Mouse (Mus musculus) spleen, adult 2 months (tissue): ENCODE measurements around the gene Atl1. TPM values are rescaled to one million over a fixed set of nuclear protein-coding genes. Genes with fewer than 3 reads are reported as not detected.

ENCODE experiments used
- DNase-seq, 2 experiments: peaks; one replicate each; pipeline versions ENCODE4 v3.0.0 to v3.0.0-alpha.2; 2012 to 2021; ENCODE audit warnings: low spot score in 2 of 2, low read depth in 1 of 2
- H3K27ac ChIP-seq: fragments of 200-500 bp; 2 replicates; pipeline ENCODE4 v1.5.1; 2012; ENCODE audit warnings: low read length, inconsistent platforms; ENCODE audit not compliant: insufficient read depth
- H3K27me3 ChIP-seq: fragments of 200-500 bp; 2 replicates; pipeline ENCODE4 v1.6.1; 2012; ENCODE audit warnings: mild to moderate bottlenecking, moderate library complexity, low read length, inconsistent platforms; ENCODE audit not compliant: control insufficient read depth, insufficient read depth
- H3K36me3 ChIP-seq: fragments of 200-500 bp; 2 replicates; pipeline ENCODE4 v1.6.1; 2012; ENCODE audit warnings: mild to moderate bottlenecking, low read length, inconsistent platforms; ENCODE audit not compliant: control insufficient read depth, insufficient read depth
- H3K4me1 ChIP-seq: fragments of 200-500 bp; 2 replicates; pipeline ENCODE4 v1.6.1; 2011; ENCODE audit warnings: inconsistent platforms; ENCODE audit not compliant: control insufficient read depth, insufficient read depth, insufficient read length
- H3K4me3 ChIP-seq: fragments of 200-500 bp; 2 replicates; pipeline ENCODE4 v1.5.1; 2011; ENCODE audit warnings: mild to moderate bottlenecking, inconsistent platforms; ENCODE audit not compliant: insufficient read depth, insufficient read length; ENCODE audit errors: extremely low read depth
- CTCF ChIP-seq: fragments of 200-500 bp; IDR thresholded peaks from 2 replicates; pipeline ENCODE4 v1.5.1; 2011; ENCODE audit warnings: mild to moderate bottlenecking, inconsistent platforms; ENCODE audit not compliant: insufficient read depth, insufficient read length, insufficient replicate concordance; ENCODE audit errors: extremely low read depth
- POLR2A ChIP-seq: fragments of 200-500 bp; IDR thresholded peaks from 2 replicates; pipeline ENCODE4 v1.6.1; 2011; ENCODE audit warnings: low read depth, low read length, inconsistent platforms
- WGBS: fragments of 180-500 bp; shearing (Covaris S2); methylation state at CpG from one replicate; pipeline ENCODE4 v1.1.7; 2018; 5-methylcytosine and 5-hydroxymethylcytosine counted together
- polyA plus RNA-seq: library from polyadenylated mRNA; depleted of rRNA; stranded (reverse); fragments of >200 nt; gene quantifications from 2 replicates; pipeline ENCODE4 v1.2.3, GENCODE M21; 2012

Atl1 gene
- polyA plus RNA-seq, 1 experiment, result 0.78 TPM

DNA sequence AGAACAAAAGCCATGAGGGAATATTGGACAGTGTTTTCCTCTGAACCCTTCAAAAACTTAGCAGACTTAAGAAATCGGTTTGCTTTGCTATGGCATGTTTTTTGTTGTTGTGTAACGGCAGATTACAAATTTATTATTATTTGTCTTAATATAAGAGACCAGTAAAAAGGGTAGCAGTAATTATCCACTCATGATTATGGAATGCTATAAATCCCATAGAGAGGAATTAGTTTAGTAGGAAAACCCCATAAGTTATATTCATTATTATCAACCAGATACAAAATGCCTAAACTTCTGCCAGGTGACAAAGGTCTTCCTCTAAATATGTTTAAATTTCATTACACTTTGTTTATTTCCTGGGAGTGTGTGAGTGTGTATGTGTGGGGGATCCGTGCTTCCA, 693 bp upstream of the Atl1 start:
- DNase-seq, result no peak
- peaks cover 16% of the 10 kb centered on the region for H3K4me1 ChIP-seq
- WGBS, result 78% methylated on average over 3 of the region's 3 CpGs
- peak overlapping the region; percentile 76 for H3K4me3 ChIP-seq
- H3K27me3 ChIP-seq, result no peaks in the 10 kb centered on the region
- no peaks in the 10 kb centered on the region for H3K36me3 ChIP-seq
- H3K27ac ChIP-seq, result no peak overlapping the region
- TF ChIP-seq POLR2A, result no peak
- no peak for TF ChIP-seq CTCF

DNA sequence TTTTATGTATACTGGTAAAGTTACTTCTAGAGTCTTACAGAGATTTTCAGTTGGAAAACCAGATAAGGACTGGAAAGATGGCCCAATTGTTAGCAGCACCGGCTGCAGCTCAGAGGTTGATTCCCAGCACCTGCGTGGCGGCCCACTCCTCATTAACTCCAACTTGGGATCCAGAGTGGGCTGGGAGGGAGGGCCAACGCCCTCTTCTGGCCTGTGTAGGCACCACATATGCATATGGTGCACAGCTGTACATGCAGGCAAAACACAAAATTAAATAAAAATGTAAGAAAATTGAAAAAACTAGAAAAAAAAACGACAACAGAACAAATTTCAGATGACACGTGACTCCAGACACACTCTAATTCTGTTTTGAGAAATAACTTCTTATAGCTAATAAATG, 1.5 kb downstream of the Atl1 start:
- no peaks in the 10 kb centered on the region for H3K27me3 ChIP-seq
- peaks cover 10% of the 10 kb centered on the region; the same call in 1 of the 2 replicates for H3K4me1 ChIP-seq
- 76% methylated on average over 6 of the region's 6 CpGs for WGBS
- H3K4me3 ChIP-seq, result no peak overlapping the region
- no peak for TF ChIP-seq CTCF
- TF ChIP-seq POLR2A, result no peak
- no peak for DNase-seq
- no peaks in the 10 kb centered on the region for H3K36me3 ChIP-seq
- H3K27ac ChIP-seq, result no peak overlapping the region

DNA sequence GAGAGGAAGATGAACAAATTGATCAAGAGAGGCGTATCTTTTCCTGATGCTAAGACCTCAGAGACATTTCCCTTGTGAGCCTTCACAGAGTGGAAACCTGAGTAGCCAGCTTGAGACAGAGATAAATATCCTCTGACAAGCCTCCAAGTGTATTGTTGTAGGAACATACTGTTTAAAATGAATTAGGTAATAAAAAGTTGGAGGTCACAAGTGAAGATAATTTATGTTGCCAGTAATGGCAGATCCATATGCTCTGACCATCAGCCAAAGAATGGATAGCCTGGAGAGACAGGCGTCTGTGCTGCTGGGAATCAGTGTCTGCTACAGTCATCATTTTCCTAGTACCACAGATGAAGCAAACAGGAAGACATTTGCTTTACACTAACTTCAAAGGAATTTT, 2.6 kb downstream of the Atl1 start:
- peaks cover 10% of the 10 kb centered on the region; the same call in 1 of the 2 replicates for H3K4me1 ChIP-seq
- no peak for TF ChIP-seq CTCF
- no peak for TF ChIP-seq POLR2A
- no peak overlapping the region for H3K4me3 ChIP-seq
- no peak for DNase-seq
- H3K27me3 ChIP-seq, result no peaks in the 10 kb centered on the region
- 73% methylated on average over 2 of the region's 2 CpGs for WGBS
- no peak overlapping the region for H3K27ac ChIP-seq
- H3K36me3 ChIP-seq, result no peaks in the 10 kb centered on the region

DNA sequence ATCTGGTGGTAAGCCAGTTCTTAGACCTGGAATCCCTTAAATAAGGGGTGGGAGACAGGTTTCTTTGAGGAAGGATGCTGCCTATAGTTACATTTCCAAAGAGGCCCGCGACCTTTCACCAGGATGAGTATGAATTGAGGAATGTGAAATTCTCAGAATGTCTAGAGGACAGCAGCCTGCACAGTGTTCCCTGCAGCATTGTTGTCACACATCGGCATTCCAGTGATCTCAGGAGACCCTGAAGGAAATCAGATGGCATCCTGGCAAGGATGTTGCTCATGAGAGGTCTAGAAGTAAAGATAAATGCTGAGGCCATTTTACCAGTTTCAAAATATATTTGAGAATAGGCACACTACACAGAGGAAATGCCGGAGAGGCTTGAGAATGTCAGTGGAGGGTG, 5.7 kb downstream of the Atl1 start:
- TF ChIP-seq POLR2A (no peak), CTCF (no peak)
- 91% methylated on average over 4 of the region's 4 CpGs for WGBS
- Histone ChIP-seq H3K36me3 (no peaks in the 10 kb centered on the region), H3K27ac (no peak overlapping the region), H3K4me3 (no peak overlapping the region), H3K27me3 (no peaks in the 10 kb centered on the region), H3K4me1 (no peaks in the 10 kb centered on the region)
- no peak for DNase-seq

DNA sequence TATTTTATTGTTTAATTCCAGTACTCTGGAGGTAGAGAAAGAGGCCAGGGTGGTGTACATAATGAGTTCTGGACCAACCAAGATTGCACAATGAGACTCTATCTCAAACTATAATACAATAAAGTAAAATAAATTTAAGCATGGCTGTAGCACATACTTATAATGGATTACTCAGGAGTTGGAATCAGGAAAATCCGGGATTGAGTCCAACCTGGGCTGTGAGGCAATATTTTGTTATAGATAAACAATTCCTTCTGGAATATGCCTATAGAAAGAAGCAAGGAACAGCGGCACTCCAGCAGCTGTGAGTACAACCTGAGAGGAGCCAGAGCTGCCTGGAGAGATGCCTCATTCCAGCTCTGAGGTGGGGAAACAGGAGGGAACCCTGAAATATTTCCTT, 12.6 kb downstream of the Atl1 start:
- 79% methylated on average over 2 of the region's 2 CpGs for WGBS
- DNase-seq, result no peak
- Histone ChIP-seq H3K4me3 (no peak overlapping the region), H3K27me3 (no peaks in the 10 kb centered on the region), H3K36me3 (no peaks in the 10 kb centered on the region), H3K4me1 (no peaks in the 10 kb centered on the region), H3K27ac (no peak overlapping the region)
- TF ChIP-seq POLR2A (no peak), CTCF (no peak)

DNA sequence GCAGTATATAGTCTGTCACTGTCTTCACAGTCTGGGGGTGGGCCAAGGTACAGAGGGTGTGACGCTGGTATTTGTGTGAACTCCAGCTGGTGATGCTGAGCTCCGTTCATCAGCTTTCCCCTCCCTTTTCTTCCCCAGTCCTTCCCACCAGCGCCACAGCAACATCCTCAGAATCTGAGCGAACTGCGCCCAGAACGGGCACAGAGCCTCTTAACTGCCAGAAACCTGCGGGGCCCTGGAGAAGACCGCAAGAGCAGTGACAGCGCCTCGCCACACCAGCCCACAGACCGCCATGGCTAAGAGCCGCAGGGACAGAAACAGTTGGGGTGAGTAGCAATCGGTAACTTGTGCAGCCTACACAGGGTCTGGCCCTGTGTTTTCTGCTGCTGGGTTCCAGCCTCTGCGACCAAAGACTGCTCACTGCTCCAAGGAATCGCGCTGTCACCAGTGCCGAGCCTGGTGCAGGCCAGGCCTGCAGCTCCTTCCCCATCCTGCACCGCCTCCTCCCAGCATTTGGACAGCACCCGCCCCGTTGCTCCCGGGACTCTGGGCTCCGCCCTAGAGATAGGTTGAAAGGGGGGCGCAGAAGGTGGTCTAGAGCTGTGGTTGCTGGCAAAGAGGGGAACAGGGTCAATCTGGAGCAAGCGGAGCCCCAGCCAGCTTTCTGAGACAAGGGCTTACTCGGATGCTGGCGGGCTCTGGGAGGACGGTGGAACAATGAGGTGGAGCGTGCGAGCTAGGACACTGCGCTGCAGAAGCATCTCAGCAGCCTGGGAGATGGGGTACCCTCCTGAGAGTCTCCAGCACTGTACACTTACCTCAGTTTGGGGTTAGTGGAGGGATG, 15.5 kb downstream of the Atl1 start:
- no peak overlapping the region for H3K27ac ChIP-seq
- DNase-seq, result no peak
- H3K27me3 ChIP-seq, result no peaks in the 10 kb centered on the region
- TF ChIP-seq CTCF, result no peak
- TF ChIP-seq POLR2A, result no peak
- no peak overlapping the region for H3K4me3 ChIP-seq
- 36% methylated on average over 30 of the region's 30 CpGs for WGBS
- no peaks in the 10 kb centered on the region; the same call in 1 of the 2 replicates for H3K4me1 ChIP-seq
- H3K36me3 ChIP-seq, result no peaks in the 10 kb centered on the region

DNA sequence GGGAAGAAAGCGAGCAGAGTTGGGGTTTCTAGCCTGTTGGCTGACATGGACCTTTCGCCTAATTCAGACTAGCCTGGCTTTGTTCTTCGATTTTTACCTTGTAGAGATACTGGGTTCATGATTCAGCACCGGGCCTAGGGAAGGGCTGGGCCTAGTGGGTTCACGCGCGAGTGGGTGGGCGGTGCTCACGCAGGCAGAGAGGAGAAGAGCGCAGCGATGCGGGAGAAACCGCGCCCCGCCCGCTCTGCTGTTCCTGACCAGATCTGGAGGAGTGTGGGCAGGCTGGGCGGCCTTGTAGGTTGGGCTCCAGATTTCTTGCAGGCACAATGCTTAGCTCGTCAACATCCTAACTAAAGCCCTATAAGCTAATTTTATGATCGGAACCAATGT, 16.1 kb downstream of the Atl1 start:
- WGBS, result 72% methylated on average over 19 of the region's 19 CpGs
- Histone ChIP-seq H3K4me3 (no peak overlapping the region), H3K27me3 (no peaks in the 10 kb centered on the region), H3K36me3 (no peaks in the 10 kb centered on the region), H3K27ac (no peak overlapping the region), H3K4me1 (no peaks in the 10 kb centered on the region; the same call in 1 of the 2 replicates)
- DNase-seq, result no peak
- no peak for TF ChIP-seq CTCF
- no peak for TF ChIP-seq POLR2A
